Mouse (Mus musculus): ENCODE measurements at regions not wholly inside any gene's neighbourhood (a gene's known extent, or its start where the extent isn't known, plus 50 kb on each side); places are given as distances from the start of the nearest gene placed in this dataset.
A peak's percentile ranks its signal among the peaks of the same experiment; 100 is the strongest.

DNA sequence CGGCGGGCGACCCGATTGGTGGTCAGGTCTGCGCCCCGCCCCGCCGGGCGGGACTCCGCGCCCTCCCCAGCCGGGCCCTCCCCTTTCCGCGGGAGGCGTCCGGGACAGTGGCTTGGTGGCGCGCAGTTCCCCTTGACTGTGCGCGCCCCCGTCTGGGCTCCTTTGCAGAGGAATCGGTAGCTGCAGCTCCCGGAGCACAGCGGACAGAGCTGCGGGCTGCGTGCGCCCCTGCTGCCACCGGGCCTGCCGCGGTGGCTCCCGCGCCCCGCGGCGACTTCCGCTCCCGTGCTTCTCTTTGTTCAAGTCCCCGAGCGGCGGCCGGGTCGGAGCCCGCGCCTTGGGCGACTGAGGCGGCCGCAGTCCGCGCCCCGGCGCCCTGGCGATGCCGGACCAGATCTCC, 566.6 kb upstream of the Gm21863 start:
- DNase-seq (ENCODE audit: low spot score in 2 of 2) = peak; percentile 1 to 17
